Mouse (Mus musculus) spleen, adult 2 months (tissue): ENCODE results near the gene Sox9. TPM values are rescaled to one million over a fixed set of nuclear protein-coding genes. Genes with fewer than 3 reads are reported as not detected.

Experiments used
- DNase-seq, 2 experiments: peaks; one replicate each; pipeline versions ENCODE4 v3.0.0 to v3.0.0-alpha.2; 2012 to 2021; ENCODE audit warnings: low spot score in 2 of 2, low read depth in 1 of 2
- H3K27ac ChIP-seq: fragments of 200-500 bp; 2 replicates; pipeline ENCODE4 v1.5.1; 2012; ENCODE audit warnings: low read length, inconsistent platforms; ENCODE audit not compliant: insufficient read depth
- H3K27me3 ChIP-seq: fragments of 200-500 bp; 2 replicates; pipeline ENCODE4 v1.6.1; 2012; ENCODE audit warnings: mild to moderate bottlenecking, moderate library complexity, low read length, inconsistent platforms; ENCODE audit not compliant: control insufficient read depth, insufficient read depth
- H3K36me3 ChIP-seq: fragments of 200-500 bp; 2 replicates; pipeline ENCODE4 v1.6.1; 2012; ENCODE audit warnings: mild to moderate bottlenecking, low read length, inconsistent platforms; ENCODE audit not compliant: control insufficient read depth, insufficient read depth
- H3K4me1 ChIP-seq: fragments of 200-500 bp; 2 replicates; pipeline ENCODE4 v1.6.1; 2011; ENCODE audit warnings: inconsistent platforms; ENCODE audit not compliant: control insufficient read depth, insufficient read depth, insufficient read length
- H3K4me3 ChIP-seq: fragments of 200-500 bp; 2 replicates; pipeline ENCODE4 v1.5.1; 2011; ENCODE audit warnings: mild to moderate bottlenecking, inconsistent platforms; ENCODE audit not compliant: insufficient read depth, insufficient read length; ENCODE audit errors: extremely low read depth
- CTCF ChIP-seq: fragments of 200-500 bp; IDR thresholded peaks from 2 replicates; pipeline ENCODE4 v1.5.1; 2011; ENCODE audit warnings: mild to moderate bottlenecking, inconsistent platforms; ENCODE audit not compliant: insufficient read depth, insufficient read length, insufficient replicate concordance; ENCODE audit errors: extremely low read depth
- POLR2A ChIP-seq: fragments of 200-500 bp; IDR thresholded peaks from 2 replicates; pipeline ENCODE4 v1.6.1; 2011; ENCODE audit warnings: low read depth, low read length, inconsistent platforms
- WGBS: fragments of 180-500 bp; shearing (Covaris S2); methylation state at CpG from one replicate; pipeline ENCODE4 v1.1.7; 2018; 5-methylcytosine and 5-hydroxymethylcytosine counted together
- polyA plus RNA-seq: library from polyadenylated mRNA; depleted of rRNA; stranded (reverse); fragments of >200 nt; gene quantifications from 2 replicates; pipeline ENCODE4 v1.2.3, GENCODE M21; 2012

Gene Sox9
- polyA plus RNA-seq, 1 experiment = 0.57 TPM

DNA sequence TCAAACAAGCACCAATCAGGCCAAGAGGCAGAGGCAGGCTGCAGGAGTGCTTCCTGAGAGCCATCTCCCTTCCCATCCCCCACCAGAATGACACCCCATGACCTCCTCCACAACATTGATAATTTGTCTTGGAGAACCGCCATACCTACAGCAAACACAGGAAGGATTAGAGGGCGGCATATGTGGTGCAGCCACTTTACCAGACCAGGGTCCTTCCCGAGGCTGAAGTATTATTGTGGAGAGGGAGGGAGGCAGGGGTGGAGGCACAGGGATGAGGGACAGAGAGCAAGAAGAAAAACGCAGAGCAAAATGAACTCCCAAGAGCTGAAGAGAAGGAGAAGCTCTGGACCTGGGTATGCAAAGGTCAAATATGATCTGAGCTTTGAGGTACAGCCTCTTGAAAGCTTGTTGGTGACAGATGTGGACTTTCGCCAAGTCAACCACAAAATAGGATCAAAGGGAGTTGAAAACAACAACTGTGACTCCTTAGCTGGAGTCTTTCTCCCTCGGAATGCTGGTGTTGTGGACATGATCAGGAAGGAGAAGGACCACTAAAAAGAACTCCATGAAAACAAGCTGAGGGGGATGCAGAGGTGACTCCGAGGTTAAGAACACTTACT, 36.7 kb downstream of the Sox9 start:
- Histone ChIP-seq H3K27ac (no peak overlapping the region), H3K36me3 (no peaks in the 10 kb centered on the region), H3K4me1 (no peaks in the 10 kb centered on the region), H3K27me3 (no peaks in the 10 kb centered on the region), H3K4me3 (no peak overlapping the region)
- TF ChIP-seq CTCF (no peak), POLR2A (no peak)
- DNase-seq = no peak
- 66% methylated on average over 7 of the region's 7 CpGs for WGBS

DNA sequence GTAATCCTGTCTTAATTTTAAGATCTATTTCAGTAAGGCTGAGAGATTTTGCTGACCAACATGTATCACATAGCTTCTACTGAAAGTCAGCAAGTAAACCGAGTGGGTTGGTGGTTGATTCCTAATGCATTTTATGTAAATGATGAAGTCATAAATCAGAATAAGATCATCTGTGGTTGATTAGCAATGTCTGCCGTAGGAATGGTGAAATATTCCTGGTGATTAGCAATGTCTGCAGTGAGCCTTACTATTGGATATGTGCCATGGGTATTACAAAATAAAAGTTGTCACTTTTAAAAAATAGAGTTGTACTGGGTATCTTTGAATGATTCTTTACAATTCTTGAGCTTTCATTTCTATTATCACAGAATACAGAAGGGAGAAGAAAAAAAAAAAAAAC, 39.5 kb downstream of the Sox9 start:
- DNase-seq = no peak
- no peak overlapping the region for H3K27ac ChIP-seq
- no peaks in the 10 kb centered on the region for H3K4me1 ChIP-seq
- no peak overlapping the region for H3K4me3 ChIP-seq
- H3K27me3 ChIP-seq = no peaks in the 10 kb centered on the region
- H3K36me3 ChIP-seq = no peaks in the 10 kb centered on the region
- 78% methylated on average over 2 of the region's 2 CpGs for WGBS
- TF ChIP-seq CTCF (no peak), POLR2A (no peak)

DNA sequence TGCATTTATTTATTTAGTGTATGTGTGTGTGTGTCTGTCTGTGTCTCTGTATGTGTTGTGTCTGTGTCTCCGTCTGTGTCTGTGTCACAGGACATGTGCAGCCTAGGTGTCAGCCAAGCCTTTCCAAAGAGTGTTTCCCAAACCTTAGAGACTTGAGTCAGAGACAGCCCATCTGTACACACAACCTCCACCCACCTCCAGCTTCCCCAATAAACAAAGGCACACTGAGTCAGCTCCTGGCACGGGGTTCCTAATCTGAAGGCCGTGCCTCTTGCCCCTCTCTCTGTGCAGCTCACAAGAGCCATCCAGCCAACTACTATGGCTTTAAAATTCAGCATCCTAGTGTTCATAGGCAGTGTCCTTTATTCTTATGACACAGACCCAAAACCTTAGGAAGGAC, 42.1 kb downstream of the Sox9 start:
- 80% methylated on average over 3 of the region's 3 CpGs for WGBS
- Histone ChIP-seq H3K36me3 (no peaks in the 10 kb centered on the region), H3K27ac (no peak overlapping the region), H3K27me3 (no peaks in the 10 kb centered on the region), H3K4me3 (no peak overlapping the region), H3K4me1 (no peaks in the 10 kb centered on the region)
- DNase-seq = no peak
- no peak for TF ChIP-seq POLR2A
- no peak for TF ChIP-seq CTCF

DNA sequence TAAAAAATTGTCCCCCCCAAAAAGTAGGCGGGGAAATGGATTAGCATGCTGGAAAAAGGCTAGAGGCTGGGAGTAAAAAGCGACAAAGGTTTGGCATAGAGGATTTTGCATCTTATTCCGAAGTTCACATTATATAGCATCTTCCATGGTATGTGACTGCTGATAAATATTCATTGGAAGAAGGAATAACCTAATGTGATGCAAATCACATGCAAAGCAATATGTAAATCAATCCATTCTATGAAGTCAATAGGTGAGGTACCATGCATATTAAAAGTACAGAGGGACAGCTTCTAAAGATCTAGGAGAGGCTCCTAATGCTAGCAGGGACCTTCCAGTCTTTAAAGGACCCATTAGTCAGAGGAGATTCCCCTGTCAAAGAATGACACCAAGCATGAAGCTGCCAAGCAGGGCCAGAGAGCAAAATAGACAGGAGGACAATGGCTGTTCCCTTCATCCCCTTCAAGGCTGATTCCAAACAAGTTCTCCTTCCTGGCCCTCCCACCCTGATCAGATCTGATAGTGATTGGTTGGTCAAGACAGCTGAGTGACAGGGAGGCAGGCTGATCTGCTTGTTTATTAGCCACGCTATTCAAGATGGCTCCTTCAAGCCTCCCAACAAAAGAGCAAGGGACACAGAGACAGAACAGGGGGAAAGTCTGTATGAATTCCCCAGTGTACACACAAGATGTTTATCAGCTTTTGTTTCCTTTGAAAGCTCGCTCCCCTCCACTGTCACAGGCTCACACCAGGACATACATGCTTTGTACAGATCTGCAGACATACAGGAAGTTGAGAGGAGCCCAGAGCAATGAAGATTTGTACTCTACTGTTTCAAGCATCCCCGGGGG, 44.4 kb downstream of the Sox9 start:
- WGBS = 79% methylated on average over 6 of the region's 6 CpGs
- Histone ChIP-seq H3K4me1 (no peaks in the 10 kb centered on the region), H3K27ac (no peak overlapping the region), H3K27me3 (no peaks in the 10 kb centered on the region), H3K36me3 (no peaks in the 10 kb centered on the region), H3K4me3 (no peak overlapping the region)
- TF ChIP-seq POLR2A (no peak), CTCF (no peak)
- no peak for DNase-seq

DNA sequence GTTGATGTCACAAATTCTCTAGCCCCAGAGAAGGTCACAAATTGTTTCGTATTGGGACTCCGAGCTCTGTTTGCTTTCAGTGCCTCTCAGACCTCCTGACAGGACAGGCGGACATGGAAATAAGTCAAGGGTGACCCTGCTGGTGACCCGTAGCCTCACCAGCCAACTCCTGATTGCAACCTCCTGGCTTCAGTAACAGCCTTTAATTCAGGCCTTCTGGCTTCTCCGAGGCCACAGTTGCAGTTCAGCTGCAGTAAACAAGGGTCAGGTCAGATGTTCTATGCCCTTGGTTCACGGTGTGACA, 45.0 kb downstream of the Sox9 start:
- no peak for TF ChIP-seq CTCF
- 65% methylated on average over 6 of the region's 6 CpGs for WGBS
- DNase-seq = no peak

DNA sequence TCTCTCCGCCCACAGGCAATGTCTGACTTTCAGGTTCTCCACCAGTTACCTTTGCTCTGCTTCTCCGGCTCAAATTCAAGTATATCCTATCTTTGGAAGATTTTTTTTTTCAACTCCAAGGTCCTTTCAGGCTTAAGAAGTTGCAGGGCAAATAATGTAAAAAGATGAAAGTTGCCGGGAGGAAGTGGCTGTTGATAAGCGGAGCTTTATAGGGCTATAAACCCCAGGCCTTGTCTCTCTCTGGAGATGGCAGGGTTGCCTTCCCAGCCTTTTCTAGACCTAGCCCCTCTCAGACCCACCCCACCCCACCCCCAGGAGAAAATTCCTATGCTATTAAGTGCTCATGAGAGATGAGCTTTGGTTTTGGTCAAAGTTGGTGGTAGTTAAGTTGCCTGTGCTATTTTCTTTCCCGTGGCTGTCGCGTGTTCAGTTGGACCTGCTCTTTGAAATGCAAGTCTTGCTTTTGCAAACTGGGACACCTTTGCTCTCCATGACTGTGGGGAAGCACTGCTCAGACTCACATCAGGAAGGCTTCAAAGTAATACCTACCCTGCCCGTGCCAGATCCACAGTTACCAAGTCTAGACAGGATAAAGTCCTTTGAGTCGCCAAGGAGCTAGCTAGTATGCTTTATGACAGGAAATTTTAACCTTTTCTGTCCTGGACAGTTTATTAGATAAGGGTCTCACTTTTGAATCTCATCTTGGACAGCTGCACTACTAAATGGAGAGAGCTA, 46.7 kb downstream of the Sox9 start:
- H3K27ac ChIP-seq = no peak overlapping the region
- H3K4me3 ChIP-seq = no peak overlapping the region
- DNase-seq = no peak
- TF ChIP-seq CTCF (no peak), POLR2A (no peak)
- H3K27me3 ChIP-seq = no peaks in the 10 kb centered on the region
- 64% methylated on average over 9 of the region's 9 CpGs for WGBS
- H3K4me1 ChIP-seq = no peaks in the 10 kb centered on the region
- no peaks in the 10 kb centered on the region for H3K36me3 ChIP-seq

More for the DNA sequence above, 45.0 kb downstream of the Sox9 start:
- Histone ChIP-seq H3K4me1 (no peaks in the 10 kb centered on the region), H3K27me3 (no peaks in the 10 kb centered on the region), H3K27ac (no peak overlapping the region), H3K36me3 (no peaks in the 10 kb centered on the region), H3K4me3 (no peak overlapping the region)
